Mouse (Mus musculus) erythroblast, embryonic 14.5 days (primary cell): ENCODE measurements around the gene 4933427D14Rik.

ENCODE experiments used
- GATA1 ChIP-seq: IDR thresholded peaks from 2 replicates; pipeline ENCODE4 v1.6.1; 2012; ENCODE audit warnings: low read length, inconsistent platforms, mixed read lengths
- TAL1 ChIP-seq: IDR thresholded peaks from 3 replicates; pipeline ENCODE4 v1.6.1; 2012; ENCODE audit warnings: low read length, inconsistent platforms, mixed read lengths

- TF ChIP-seq GATA1 = no peak
- TF ChIP-seq TAL1 = no peak
Measured at GRCm38 (mm10) chr11:72207834-72208377, 647 bp upstream of the 4933427D14Rik start.
